Mouse (Mus musculus) liver, postnatal 0 days (tissue): ENCODE results near the gene Cdk12. TPM values are rescaled to one million over a fixed set of nuclear protein-coding genes. Genes with fewer than 3 reads are reported as not detected.

Experiments
- ATAC-seq: fragments of 200-750 bp; cut with Nextera tagmentation; 2 replicates; pipeline ENCODE4 v1.8.0; 2017; ENCODE audit warnings: mild to moderate bottlenecking, moderate library complexity
- DNase-seq: peaks from one replicate; pipeline ENCODE4 v3.0.0-alpha.2; 2016
- H3K27ac ChIP-seq: fragments of 300-500 bp; sonication (generic); 2 replicates; pipeline ENCODE4 v1.5.1; 2014; ENCODE audit warnings: antibody characterized with exemption, moderate library complexity, mild to moderate bottlenecking, low read depth
- H3K27me3 ChIP-seq: fragments of 300-500 bp; sonication (generic); 2 replicates; pipeline ENCODE4 v1.6.1; 2014; ENCODE audit warnings: low read length, control low read depth, mixed read lengths; ENCODE audit not compliant: insufficient read depth
- H3K36me3 ChIP-seq: fragments of 300-500 bp; sonication (generic); replicated peaks from 2 replicates; pipeline ENCODE4 v1.6.1; 2014; ENCODE audit warnings: mild to moderate bottlenecking, control low read depth, low read length, moderate library complexity, mixed read lengths; ENCODE audit not compliant: insufficient read depth
- H3K4me1 ChIP-seq: fragments of 300-500 bp; sonication (generic); 2 replicates; pipeline ENCODE4 v1.6.1; 2014; ENCODE audit warnings: antibody characterized with exemption, mild to moderate bottlenecking, control low read depth; ENCODE audit not compliant: insufficient read depth
- H3K4me2 ChIP-seq: fragments of 300-500 bp; sonication (generic); 2 replicates; pipeline ENCODE4 v1.6.1; 2014; ENCODE audit warnings: low read depth, mild to moderate bottlenecking, low read length, moderate library complexity, mixed read lengths
- H3K4me3 ChIP-seq: fragments of 300-500 bp; sonication (generic); 2 replicates; pipeline ENCODE4 v1.5.1; 2014; ENCODE audit warnings: low read depth, low read length
- H3K9ac ChIP-seq: fragments of 300-500 bp; sonication (generic); replicated peaks from 2 replicates; pipeline ENCODE4 v1.6.1; 2014; ENCODE audit warnings: mild to moderate bottlenecking, moderate library complexity
- H3K9me3 ChIP-seq: fragments of 300-500 bp; sonication (generic); 2 replicates; pipeline ENCODE4 v1.6.1; 2016; ENCODE audit warnings: mild to moderate bottlenecking, control low read depth, low read length, mixed read lengths
- CTCF ChIP-seq: sonication (generic); IDR thresholded peaks from 2 replicates; pipeline ENCODE4 v1.5.1; 2016; ENCODE audit warnings: antibody characterized with exemption, low read depth
- EP300 ChIP-seq: IDR thresholded peaks from 2 replicates; pipeline ENCODE4 v1.6.1; 2016; ENCODE audit warnings: antibody characterized with exemption, low read depth, mild to moderate bottlenecking
- WGBS: fragments of 180-500 bp; shearing (Covaris S2); extraction: QIAGEN DNeasy Blood & Tissue Kit; methylation state at CpG from one replicate; pipeline ENCODE4 v1.1.7; 2014; ENCODE audit not compliant: insufficient replicate concordance; 5-methylcytosine and 5-hydroxymethylcytosine counted together
- polyA plus RNA-seq: library from polyadenylated mRNA; unstranded; fragments of >200 nt; fragmentation: Nextera tagmentation; extraction: Ambion mirVana; gene quantifications from 2 replicates; pipeline ENCODE4 v1.2.1, GENCODE M21; 2015

The Cdk12 gene
- polyA plus RNA-seq, 1 experiment from 2014 or later: 3.9 TPM

DNA sequence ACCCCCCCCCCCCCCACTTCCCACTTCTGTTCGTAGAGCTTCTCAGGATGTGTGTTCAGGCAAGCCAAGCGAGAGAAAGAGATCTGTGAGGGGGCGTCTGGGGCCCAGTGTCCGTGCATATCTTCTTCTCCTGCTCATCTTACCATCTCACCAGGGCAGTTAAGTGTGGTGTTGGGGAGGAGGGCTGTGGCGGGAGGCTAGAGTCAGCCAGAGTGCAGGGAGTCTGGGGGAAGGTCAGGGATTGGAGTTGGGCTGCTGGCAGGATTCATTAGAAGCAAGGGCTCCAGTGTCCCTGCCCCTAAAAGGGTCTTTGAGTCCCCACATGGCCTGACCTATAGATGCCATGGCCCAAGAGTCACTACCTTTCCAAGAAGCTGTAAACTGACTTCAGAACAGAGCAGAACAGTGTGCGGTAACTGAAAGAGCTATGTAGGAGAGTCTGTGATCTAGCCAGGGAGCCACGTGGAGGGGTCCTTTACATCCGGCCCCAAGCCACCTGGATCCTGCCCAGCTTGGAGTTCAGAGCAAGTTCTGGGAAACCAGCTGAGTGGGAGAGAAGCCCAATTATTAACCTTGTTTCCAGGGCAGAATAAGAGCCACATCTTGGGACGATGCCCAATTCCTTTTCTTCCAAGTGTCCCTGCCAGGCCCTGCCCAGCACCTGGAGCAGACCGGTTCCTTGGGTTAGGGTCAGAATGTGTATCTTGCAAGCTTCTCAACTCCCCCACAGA, 120.4 kb downstream of the Cdk12 start:
- ATAC-seq (no peak), DNase-seq (no peak)
- H3K36me3 ChIP-seq: no peaks in the 10 kb centered on the region
- no peak overlapping the region for H3K27ac ChIP-seq
- H3K4me3 ChIP-seq: no peak overlapping the region
- H3K27me3 ChIP-seq: peaks cover 100% of the 10 kb centered on the region
- H3K9ac ChIP-seq: no peak overlapping the region
- H3K4me2 ChIP-seq: no peak overlapping the region
- 2% methylated on average over 10 of the region's 10 CpGs for WGBS
- no peaks in the 10 kb centered on the region for H3K9me3 ChIP-seq
- no peak for TF ChIP-seq CTCF
- TF ChIP-seq EP300: no peak
- H3K4me1 ChIP-seq: peaks cover 10% of the 10 kb centered on the region; the same call in 1 of the 2 replicates

DNA sequence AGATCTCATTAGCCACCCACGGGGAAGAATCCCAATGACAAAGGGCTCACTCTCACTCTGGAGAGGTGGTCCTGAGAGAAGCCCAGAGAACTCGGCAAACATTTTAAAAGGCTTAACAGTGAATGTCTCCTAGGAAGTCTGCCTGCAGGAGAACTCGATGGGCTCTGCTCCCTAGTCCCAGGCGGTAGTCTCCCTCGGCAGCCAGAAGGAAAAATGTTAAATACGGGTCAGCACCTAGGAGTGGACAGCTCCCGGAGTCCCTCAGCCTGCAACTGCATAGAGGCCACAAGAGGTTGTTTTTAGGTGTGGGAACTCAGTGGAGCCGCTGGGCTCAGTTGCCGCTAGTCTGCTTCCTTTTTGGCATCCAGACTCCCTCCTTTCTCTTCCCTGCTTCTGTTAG, 121.1 kb downstream of the Cdk12 start:
- Histone ChIP-seq H3K4me3 (no peak overlapping the region), H3K4me1 (peaks cover 15% of the 10 kb centered on the region; the same call in 1 of the 2 replicates), H3K9me3 (no peaks in the 10 kb centered on the region), H3K36me3 (no peaks in the 10 kb centered on the region), H3K9ac (no peak overlapping the region), H3K27ac (no peak overlapping the region), H3K27me3 (peaks cover 100% of the 10 kb centered on the region), H3K4me2 (no peak overlapping the region)
- 2% methylated on average over 9 of the region's 9 CpGs for WGBS
- DNase-seq (peak; percentile 46), ATAC-seq (no peak)
- no peak for TF ChIP-seq EP300
- TF ChIP-seq CTCF: no peak

DNA sequence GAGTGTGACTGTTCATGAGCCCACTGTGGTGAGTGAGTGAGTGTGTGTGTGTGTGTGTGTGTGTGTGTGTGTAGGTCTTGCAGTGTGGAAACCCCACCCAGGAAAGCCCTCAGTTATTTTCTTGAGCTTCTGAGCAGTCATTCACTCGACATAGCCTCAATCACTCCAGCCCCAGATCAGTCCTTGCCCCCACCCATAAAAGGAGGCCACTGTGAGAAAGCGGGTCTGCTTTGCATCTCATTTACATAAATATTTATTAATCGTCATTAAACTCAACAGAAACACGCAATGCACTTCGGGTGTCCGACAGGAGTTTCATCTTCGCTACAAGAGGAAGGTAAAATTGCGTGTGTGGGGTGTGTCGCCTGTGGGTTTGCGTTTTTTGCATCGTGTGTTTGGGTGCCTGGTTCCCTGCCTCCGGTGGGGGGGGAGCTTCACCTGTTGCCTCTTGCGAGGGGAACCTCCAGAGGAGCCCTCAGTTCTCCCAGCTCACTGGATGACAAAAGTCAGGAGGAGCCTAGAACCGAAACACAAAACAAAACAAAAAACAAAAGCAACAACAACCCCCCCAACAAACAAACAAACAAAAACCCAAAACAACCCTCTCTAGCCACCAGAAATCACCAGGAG, 122.4 kb downstream of the Cdk12 start:
- Histone ChIP-seq H3K27ac (no peak overlapping the region), H3K9me3 (no peaks in the 10 kb centered on the region), H3K36me3 (no peaks in the 10 kb centered on the region), H3K4me1 (peaks cover 15% of the 10 kb centered on the region; the same call in 1 of the 2 replicates), H3K4me2 (no peak overlapping the region), H3K9ac (no peak overlapping the region), H3K27me3 (peaks cover 100% of the 10 kb centered on the region), H3K4me3 (no peak overlapping the region)
- TF ChIP-seq CTCF: no peak
- TF ChIP-seq EP300: no peak
- DNase-seq: no peak
- 4% methylated on average over 14 of the region's 14 CpGs for WGBS
- no peak for ATAC-seq

DNA sequence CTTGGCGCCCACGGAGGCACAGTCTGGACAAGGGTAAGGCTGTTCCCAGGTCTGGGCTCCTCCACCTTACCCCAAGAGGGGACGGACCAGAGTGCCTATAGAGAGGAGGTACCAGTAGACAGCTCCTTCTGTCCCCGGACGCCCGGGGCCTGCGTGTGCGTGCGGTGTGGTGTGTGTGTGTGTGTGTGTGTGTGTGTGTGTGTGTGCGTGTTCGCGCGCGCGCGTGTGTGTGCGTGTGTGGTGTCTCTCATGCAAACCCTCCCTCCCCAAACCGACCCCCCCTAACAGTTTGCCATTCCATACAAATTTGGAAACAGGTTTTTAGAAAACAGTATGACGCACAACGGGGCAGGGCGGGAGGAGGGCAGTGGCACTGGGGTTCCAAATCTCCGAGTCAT, 123.0 kb downstream of the Cdk12 start:
- peaks cover 99% of the 10 kb centered on the region for H3K27me3 ChIP-seq
- ATAC-seq: no peak
- H3K9me3 ChIP-seq: no peaks in the 10 kb centered on the region
- H3K4me3 ChIP-seq: no peak overlapping the region
- no peak overlapping the region for H3K4me2 ChIP-seq
- no peak overlapping the region for H3K27ac ChIP-seq
- H3K36me3 ChIP-seq: no peaks in the 10 kb centered on the region
- H3K9ac ChIP-seq: no peak overlapping the region
- WGBS: 9% methylated on average over 22 of the region's 22 CpGs
- H3K4me1 ChIP-seq: peaks cover 15% of the 10 kb centered on the region; the same call in 1 of the 2 replicates
- no peak for DNase-seq
- TF ChIP-seq EP300 (no peak), CTCF (no peak)

DNA sequence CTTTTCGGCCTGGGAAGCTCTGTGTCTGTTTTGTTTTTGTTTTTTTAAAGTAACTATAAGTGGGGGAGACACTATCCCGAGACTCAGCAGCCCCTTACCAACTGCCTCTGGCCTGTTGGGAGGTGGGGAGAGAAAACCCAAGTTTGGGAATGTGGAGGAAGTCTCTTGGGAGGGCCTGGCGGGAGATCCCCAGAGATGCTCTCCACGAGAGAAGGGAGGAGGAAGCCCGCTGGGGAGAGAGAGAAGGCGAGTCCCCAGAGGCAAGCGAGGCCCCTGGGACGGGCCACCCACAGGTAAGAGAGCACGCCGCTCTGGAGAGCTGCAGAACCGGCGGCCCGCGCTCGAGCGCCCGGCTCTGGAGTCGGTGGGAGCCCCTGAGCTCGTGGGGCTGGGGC, 123.9 kb downstream of the Cdk12 start:
- Histone ChIP-seq H3K9ac (no peak overlapping the region), H3K4me2 (no peak overlapping the region; the same call in 1 of the 2 replicates), H3K9me3 (no peaks in the 10 kb centered on the region), H3K4me3 (no peak overlapping the region; the same call in 1 of the 2 replicates), H3K36me3 (no peaks in the 10 kb centered on the region), H3K27me3 (peaks cover 99% of the 10 kb centered on the region), H3K27ac (no peak overlapping the region), H3K4me1 (peaks cover 15% of the 10 kb centered on the region; the same call in 1 of the 2 replicates)
- WGBS: under 1% methylated on average over 19 of the region's 19 CpGs
- no peak for TF ChIP-seq EP300
- TF ChIP-seq CTCF: no peak
- no peak for ATAC-seq
- DNase-seq: no peak

DNA sequence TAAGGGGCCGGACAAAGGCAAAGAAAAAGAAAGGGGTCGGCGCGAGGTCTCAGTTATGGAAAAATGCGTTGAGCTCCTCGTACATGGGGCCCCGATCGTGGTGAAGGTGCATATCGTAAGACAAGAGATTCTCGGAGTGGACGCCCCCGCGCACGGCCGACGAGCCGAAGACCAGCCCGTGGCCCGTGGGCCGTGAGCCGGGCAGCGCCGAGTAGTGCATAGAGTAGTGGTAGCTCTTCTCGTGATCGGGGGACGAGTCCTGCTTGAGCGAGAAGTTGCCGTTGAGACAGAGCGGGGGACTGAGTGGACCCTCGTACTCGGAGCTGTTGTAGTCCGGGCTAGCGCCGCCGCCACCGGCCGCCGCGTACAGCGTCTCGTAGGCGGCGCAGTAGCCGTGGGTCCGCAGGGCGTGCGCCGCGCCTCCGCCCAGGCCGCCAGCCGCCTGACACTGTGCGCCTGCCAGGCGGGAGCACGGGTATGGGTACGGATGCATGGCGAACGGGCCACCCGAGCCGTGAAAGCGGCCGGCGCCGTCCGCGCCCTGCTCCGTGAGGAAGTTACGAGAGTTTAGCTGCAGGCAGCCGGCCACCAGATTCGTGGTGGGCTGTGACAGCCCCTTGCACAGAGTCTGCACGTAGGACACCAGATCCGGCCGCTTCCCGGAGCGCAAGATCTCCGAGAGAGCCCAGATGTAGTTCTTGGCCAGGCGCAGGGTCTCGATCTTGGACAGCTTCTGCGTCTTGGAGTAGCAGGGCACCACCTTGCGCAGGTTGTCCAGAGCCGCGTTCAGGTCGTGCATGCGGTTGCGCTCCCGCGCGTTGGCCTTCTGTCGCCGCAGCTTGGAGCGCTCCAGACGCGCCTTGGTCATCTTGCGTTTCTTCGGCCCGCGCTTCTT, 124.5 kb downstream of the Cdk12 start:
- Histone ChIP-seq H3K36me3 (no peaks in the 10 kb centered on the region), H3K27ac (no peak overlapping the region), H3K27me3 (peaks cover 99% of the 10 kb centered on the region), H3K4me2 (peak overlapping the region; percentile 42), H3K4me3 (peak overlapping the region; percentile 31), H3K9me3 (no peaks in the 10 kb centered on the region), H3K9ac (no peak overlapping the region), H3K4me1 (peaks cover 15% of the 10 kb centered on the region; the same call in 1 of the 2 replicates)
- TF ChIP-seq CTCF (no peak), EP300 (no peak)
- 3% methylated on average over 85 of the region's 97 CpGs for WGBS
- no peak for ATAC-seq
- DNase-seq: no peak
